Mouse (Mus musculus) layer of hippocampus, postnatal 25 days (tissue): ENCODE data around the gene Fam136a. TPM values are rescaled to one million over a fixed set of nuclear protein-coding genes. Genes with fewer than 3 reads are reported as not detected.
"Not testable (repeated sequence)": the region's sequence is repeated elsewhere in the genome, so short reads cannot be mapped to it uniquely, and the experiment has no call there.

ENCODE experiments used
- DNase-seq, 2 experiments: peaks; one replicate each; pipeline ENCODE4 v3.0.0; 2022; ENCODE audit warnings: mixed read lengths in 2 of 2, low spot score in 1 of 2; ENCODE audit errors: extremely low spot score in 1 of 2
- total RNA-seq, 2 experiments: library from RNA; stranded (reverse); gene quantifications; 2 replicates each; pipeline ENCODE4 v1.2.3; 2021

Fam136a gene
- total RNA-seq, 2 experiments from 2014 or later = 32.8 TPM

- peak in 1 of 2 experiments; percentile 30 for DNase-seq
Measured at GRCm38 (mm10) chr6:86366125-86366852, 843 bp downstream of the Fam136a start.

GRCm38 (mm10) chr6:86366853-86367249, 1.4 kb downstream of the Fam136a start:
- DNase-seq = no peak

GRCm38 (mm10) chr6:86368479-86368878, 3.0 kb downstream of the Fam136a start:
- no peak for DNase-seq

- no peak for DNase-seq
Measured at GRCm38 (mm10) chr6:86370093-86370713, 4.8 kb downstream of the Fam136a start.

- DNase-seq = no peak
Measured at GRCm38 (mm10) chr6:86370764-86371339, 5.4 kb downstream of the Fam136a start, which contains the start of gene Snrpg. TSS of gene Snrpg (plus strand) at chr6:86371304.

- peak; percentile 90 for DNase-seq
Measured at GRCm38 (mm10) chr6:86371340-86371911, 6.0 kb downstream of the Fam136a start.

GRCm38 (mm10) chr6:86371950-86372516, 6.6 kb downstream of the Fam136a start:
- no peak for DNase-seq

- DNase-seq = no peak
Measured at GRCm38 (mm10) chr6:86373556-86373955, 8.1 kb downstream of the Fam136a start.

- no peak for DNase-seq
Measured at GRCm38 (mm10) chr6:86378341-86378740, 12.9 kb downstream of the Fam136a start.

- not testable (repeated sequence) for DNase-seq
Measured at GRCm38 (mm10) chr6:86380112-86380511, 14.7 kb downstream of the Fam136a start.

- DNase-seq = no peak
Measured at GRCm38 (mm10) chr6:86382551-86382950, 17.1 kb downstream of the Fam136a start.

- no peak for DNase-seq
Measured at GRCm38 (mm10) chr6:86383370-86383769, 17.9 kb downstream of the Fam136a start.

GRCm38 (mm10) chr6:86384692-86385091, 19.2 kb downstream of the Fam136a start:
- no peak for DNase-seq

GRCm38 (mm10) chr6:86385362-86386104, 20.1 kb downstream of the Fam136a start:
- no peak for DNase-seq

- no peak for DNase-seq
Measured at GRCm38 (mm10) chr6:86387313-86387712, 21.9 kb downstream of the Fam136a start.

- DNase-seq = no peak
Measured at GRCm38 (mm10) chr6:86388461-86388860, 23.0 kb downstream of the Fam136a start.

GRCm38 (mm10) chr6:86391326-86391725, 25.9 kb downstream of the Fam136a start:
- DNase-seq = no peak

GRCm38 (mm10) chr6:86393187-86393586, 27.7 kb downstream of the Fam136a start:
- no peak for DNase-seq

GRCm38 (mm10) chr6:86394078-86394720, 28.8 kb downstream of the Fam136a start:
- DNase-seq = no peak

GRCm38 (mm10) chr6:86395021-86395420, 29.6 kb downstream of the Fam136a start:
- DNase-seq = no peak
